Mouse (Mus musculus) neural tube, embryonic 14.5 days (tissue): ENCODE results near the gene Vmo1. TPM values are rescaled to one million over a fixed set of nuclear protein-coding genes. Genes with fewer than 3 reads are reported as not detected.
"Not testable (repeated sequence)": the region's sequence is repeated elsewhere in the genome, so short reads cannot be mapped to it uniquely, and the experiment has no call there.

ENCODE experiments used
- ATAC-seq: fragments of 200-750 bp; cut with Nextera tagmentation; 2 replicates; pipeline ENCODE4 v1.8.0; 2017; ENCODE audit warnings: low read depth, mild to moderate bottlenecking, moderate TSS enrichment, moderate library complexity
- H3K27ac ChIP-seq: fragments of 300-500 bp; sonication (generic); 2 replicates; pipeline ENCODE4 v1.5.1; 2014; ENCODE audit warnings: low read depth, mild to moderate bottlenecking, control low read depth, low read length, moderate library complexity, mixed read lengths
- H3K27me3 ChIP-seq: fragments of 300-500 bp; sonication (generic); 2 replicates; pipeline ENCODE4 v1.6.1; 2014; ENCODE audit warnings: low read length; ENCODE audit not compliant: control insufficient read depth, insufficient read depth
- H3K36me3 ChIP-seq: fragments of 300-500 bp; sonication (generic); 2 replicates; pipeline ENCODE4 v1.6.1; 2014; ENCODE audit warnings: low read length, mixed read lengths; ENCODE audit not compliant: control insufficient read depth, insufficient read depth
- H3K4me1 ChIP-seq: fragments of 300-500 bp; sonication (generic); 2 replicates; pipeline ENCODE4 v1.6.1; 2014; ENCODE audit warnings: low read length; ENCODE audit not compliant: control insufficient read depth, insufficient read depth
- H3K4me2 ChIP-seq: fragments of 300-500 bp; sonication (generic); 2 replicates; pipeline ENCODE4 v1.6.1; 2014; ENCODE audit warnings: mild to moderate bottlenecking, low read depth, low read length, control low read depth
- H3K4me3 ChIP-seq: fragments of 300-500 bp; sonication (generic); 2 replicates; pipeline ENCODE4 v1.5.1; 2014; ENCODE audit warnings: low read depth, low read length, control low read depth, mixed read lengths
- H3K9ac ChIP-seq: fragments of 300-500 bp; sonication (generic); replicated peaks from 2 replicates; pipeline ENCODE4 v1.6.1; 2014; ENCODE audit warnings: low read depth, mild to moderate bottlenecking, control low read depth, low read length, mixed read lengths
- H3K9me3 ChIP-seq: fragments of 300-500 bp; sonication (generic); 2 replicates; pipeline ENCODE4 v1.6.1; 2016; ENCODE audit warnings: low read length; ENCODE audit not compliant: control insufficient read depth
- WGBS: fragments of 180-500 bp; shearing (Covaris S2); extraction: QIAGEN DNeasy Blood & Tissue Kit; methylation state at CpG from one replicate; pipeline ENCODE4 v1.1.7; 2014; 5-methylcytosine and 5-hydroxymethylcytosine counted together
- polyA plus RNA-seq: library from polyadenylated mRNA; unstranded; fragments of >200 nt; fragmentation: Nextera tagmentation; extraction: Ambion mirVana; gene quantifications from 2 replicates; pipeline ENCODE4 v1.2.1, GENCODE M21; 2014

Gene Vmo1
- polyA plus RNA-seq, 1 experiment from 2014 or later = not detected

GRCm38 (mm10) chr11:70499566-70500475 lies 14.6 kb downstream of the Vmo1 start:
- H3K36me3 ChIP-seq = no peaks in the 10 kb centered on the region
- no peaks in the 10 kb centered on the region for H3K9me3 ChIP-seq
- H3K9ac ChIP-seq = no peak overlapping the region
- H3K27ac ChIP-seq = no peak overlapping the region
- ATAC-seq = no peak
- H3K4me3 ChIP-seq = no peak overlapping the region
- no peaks in the 10 kb centered on the region for H3K27me3 ChIP-seq
- no peaks in the 10 kb centered on the region for H3K4me1 ChIP-seq
- WGBS = 71% methylated on average over 14 of the region's 14 CpGs
- no peak overlapping the region for H3K4me2 ChIP-seq

GRCm38 (mm10) chr11:70489684-70490083 lies 24.7 kb downstream of the Vmo1 start:
- no peak for ATAC-seq
- Histone ChIP-seq H3K9me3 (no peaks in the 10 kb centered on the region), H3K4me3 (no peak overlapping the region), H3K4me2 (no peak overlapping the region), H3K9ac (no peak overlapping the region), H3K4me1 (no peaks in the 10 kb centered on the region), H3K27ac (no peak overlapping the region), H3K27me3 (no peaks in the 10 kb centered on the region), H3K36me3 (no peaks in the 10 kb centered on the region)
- 90% methylated on average over 6 of the region's 6 CpGs for WGBS

DNA sequence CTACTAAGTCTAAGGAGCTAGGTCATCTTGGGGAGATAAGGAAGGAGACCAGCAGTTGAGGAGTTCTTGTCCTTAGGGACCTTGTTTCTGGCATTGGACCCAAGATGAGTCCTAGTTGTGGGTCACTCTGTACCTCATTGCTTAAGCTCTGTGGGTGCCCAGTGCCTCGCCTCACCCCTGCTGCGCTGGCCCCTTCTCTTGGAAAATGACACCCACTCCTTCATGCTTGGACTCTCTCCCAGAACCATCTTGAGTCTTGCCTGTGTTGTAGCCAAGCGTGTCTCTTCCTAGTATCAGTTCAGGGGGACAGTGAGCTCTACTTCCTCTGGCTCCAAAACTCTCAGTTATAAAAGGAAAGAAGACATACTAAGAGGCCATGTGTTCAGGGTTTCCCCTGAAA lies 25.3 kb downstream of the Vmo1 start:
- H3K27ac ChIP-seq = no peak overlapping the region
- H3K27me3 ChIP-seq = no peaks in the 10 kb centered on the region
- no peak overlapping the region for H3K9ac ChIP-seq
- no peaks in the 10 kb centered on the region for H3K36me3 ChIP-seq
- no peaks in the 10 kb centered on the region for H3K4me1 ChIP-seq
- no peaks in the 10 kb centered on the region for H3K9me3 ChIP-seq
- no peak overlapping the region for H3K4me3 ChIP-seq
- no peak for ATAC-seq
- 82% methylated on average over 3 of the region's 3 CpGs for WGBS
- no peak overlapping the region for H3K4me2 ChIP-seq

- Histone ChIP-seq H3K4me3 (no peak overlapping the region), H3K27me3 (no peaks in the 10 kb centered on the region), H3K9me3 (no peaks in the 10 kb centered on the region), H3K27ac (no peak overlapping the region), H3K4me2 (no peak overlapping the region), H3K9ac (no peak overlapping the region), H3K4me1 (no peaks in the 10 kb centered on the region), H3K36me3 (no peaks in the 10 kb centered on the region)
- 40% methylated on average over 4 of the region's 4 CpGs for WGBS
- ATAC-seq = no peak
Observed at GRCm38 (mm10) chr11:70487816-70488215, 26.6 kb downstream of the Vmo1 start.

DNA sequence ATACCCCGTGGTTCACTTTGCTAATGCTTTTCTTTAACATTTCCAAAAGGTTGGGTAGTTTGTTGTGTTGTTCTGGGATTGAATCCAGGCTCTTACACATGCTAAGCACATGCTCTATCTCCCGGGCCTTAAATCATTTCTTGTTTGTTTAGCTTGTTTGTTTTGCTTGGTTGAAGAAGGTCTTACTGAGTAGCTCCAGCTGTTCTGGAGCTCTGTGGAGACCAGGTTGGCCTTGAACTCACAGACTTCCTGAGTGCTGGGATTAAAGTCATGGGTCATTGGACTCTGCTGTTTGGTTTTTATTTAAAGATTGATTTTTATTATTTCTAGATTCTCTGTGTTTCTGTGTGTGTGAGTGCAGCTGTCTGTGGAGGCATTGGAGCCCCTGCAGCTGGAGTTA lies 28.9 kb downstream of the Vmo1 start:
- 70% methylated on average over 2 of the region's 2 CpGs for WGBS
- ATAC-seq = no peak
- no peak overlapping the region for H3K4me3 ChIP-seq

DNA sequence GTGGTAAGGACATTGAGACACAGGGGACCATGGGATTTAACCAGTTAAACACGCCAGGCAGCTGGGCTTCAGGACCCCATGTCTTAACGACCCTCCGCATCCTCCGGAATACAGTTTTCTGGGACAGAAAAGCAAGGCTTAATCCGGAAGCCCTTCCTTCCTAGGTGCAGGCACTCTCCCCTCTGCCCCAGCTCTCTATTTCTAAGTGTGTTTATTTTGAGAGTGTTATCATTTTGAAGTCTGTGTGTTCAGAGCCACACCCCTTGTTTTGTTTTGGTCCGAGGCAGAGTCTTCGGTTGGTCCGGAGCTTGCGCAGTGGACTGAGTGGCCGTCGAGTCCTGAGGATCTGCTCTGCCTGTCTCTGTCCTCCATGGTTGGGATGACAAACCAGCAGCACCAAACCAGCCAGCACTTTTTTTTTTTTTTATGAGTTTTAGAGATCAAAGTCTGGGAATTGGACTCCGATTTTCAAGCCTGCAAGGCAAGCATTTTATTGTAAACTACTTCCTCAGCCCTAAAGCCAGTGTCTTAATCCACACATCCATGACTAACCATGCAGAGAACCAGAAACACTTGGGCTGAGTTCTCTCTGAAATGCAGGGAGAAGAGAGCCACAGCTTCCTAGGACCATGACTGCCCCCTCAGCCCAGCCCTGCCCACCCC lies 39.4 kb downstream of the Vmo1 start:
- Histone ChIP-seq H3K9ac (no peak overlapping the region), H3K27ac (no peak overlapping the region), H3K4me1 (no peaks in the 10 kb centered on the region), H3K4me3 (no peak overlapping the region), H3K27me3 (no peaks in the 10 kb centered on the region), H3K36me3 (no peaks in the 10 kb centered on the region), H3K9me3 (no peaks in the 10 kb centered on the region), H3K4me2 (no peak overlapping the region)
- 86% methylated on average over 12 of the region's 12 CpGs for WGBS
- no peak for ATAC-seq

More for the DNA sequence above, 28.9 kb downstream of the Vmo1 start:
- H3K9ac ChIP-seq = no peak overlapping the region
- H3K9me3 ChIP-seq = no peaks in the 10 kb centered on the region
- H3K4me2 ChIP-seq = no peak overlapping the region
- H3K27ac ChIP-seq = no peak overlapping the region
- H3K27me3 ChIP-seq = no peaks in the 10 kb centered on the region
- no peaks in the 10 kb centered on the region for H3K36me3 ChIP-seq
- H3K4me1 ChIP-seq = no peaks in the 10 kb centered on the region

DNA sequence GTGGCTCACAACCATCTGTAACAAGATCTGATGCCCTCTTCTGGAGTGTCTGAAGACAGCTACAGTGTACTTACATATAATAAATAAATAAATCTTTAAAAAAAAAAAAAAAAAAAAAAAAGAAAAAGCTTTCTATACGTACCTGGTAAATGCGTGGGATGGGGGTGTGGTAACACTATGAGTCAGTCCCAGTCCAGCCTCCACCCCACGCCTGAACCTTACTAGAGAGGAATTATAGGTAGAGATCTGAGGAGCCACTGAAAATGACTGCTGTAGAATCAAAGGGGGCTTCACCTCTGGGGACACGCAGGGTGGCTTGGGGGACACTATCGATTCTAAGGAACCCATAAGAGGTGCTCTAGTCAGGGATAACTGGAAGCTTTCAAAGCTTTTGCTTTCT lies 41.1 kb downstream of the Vmo1 start:
- not testable (repeated sequence) for H3K9me3 ChIP-seq, H3K27ac ChIP-seq, H3K4me3 ChIP-seq, H3K9ac ChIP-seq, H3K36me3 ChIP-seq, H3K4me2 ChIP-seq, H3K4me1 ChIP-seq, H3K27me3 ChIP-seq, ATAC-seq
- WGBS = 94% methylated on average over 5 of the region's 5 CpGs

DNA sequence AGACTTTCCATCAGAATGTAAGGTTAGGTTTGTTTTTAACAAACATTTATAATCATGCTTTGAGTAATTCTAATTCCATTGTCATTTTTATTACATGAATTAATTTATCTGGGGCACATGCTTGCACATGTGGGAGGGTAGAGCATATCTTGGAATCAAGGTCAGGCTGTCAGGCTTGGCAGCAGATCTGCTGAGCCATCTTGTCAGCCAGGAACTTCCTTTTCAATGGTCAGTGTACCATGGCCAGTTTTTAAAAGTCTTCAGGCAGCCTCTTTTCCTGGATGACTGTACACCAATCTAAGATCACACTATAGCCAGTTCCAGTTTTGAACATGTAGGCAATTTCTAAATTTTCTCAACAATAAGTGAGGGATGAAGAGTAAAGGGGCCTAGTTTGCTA lies 41.7 kb downstream of the Vmo1 start:
- no peaks in the 10 kb centered on the region for H3K9me3 ChIP-seq
- H3K9ac ChIP-seq = no peak overlapping the region
- H3K4me3 ChIP-seq = no peak overlapping the region
- H3K27ac ChIP-seq = no peak overlapping the region
- no peaks in the 10 kb centered on the region for H3K36me3 ChIP-seq
- ATAC-seq = no peak
- H3K4me2 ChIP-seq = no peak overlapping the region
- H3K4me1 ChIP-seq = no peaks in the 10 kb centered on the region
- no peaks in the 10 kb centered on the region for H3K27me3 ChIP-seq

DNA sequence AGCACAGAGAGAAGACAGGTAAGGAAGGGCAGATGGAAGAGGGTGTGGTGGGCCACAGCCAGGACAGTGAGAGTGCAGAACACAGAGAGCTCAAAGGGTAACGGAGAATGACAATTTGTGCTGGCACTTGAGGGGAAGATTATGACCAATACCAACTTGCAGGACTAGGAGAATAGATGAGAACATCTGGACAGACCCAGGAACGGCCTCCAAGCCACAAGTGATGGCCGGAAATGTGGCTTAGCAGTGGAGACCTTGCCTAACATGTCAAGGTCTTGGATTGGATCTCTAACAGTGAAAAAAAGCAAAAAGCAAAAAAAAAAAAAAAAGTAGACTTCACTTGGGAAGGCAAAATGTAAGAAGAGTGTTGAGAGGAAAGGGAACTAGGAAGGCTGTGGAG lies 44.7 kb downstream of the Vmo1 start:
- WGBS = 89% methylated on average over 3 of the region's 3 CpGs
- no peak overlapping the region for H3K9ac ChIP-seq
- H3K36me3 ChIP-seq = no peaks in the 10 kb centered on the region
- H3K27me3 ChIP-seq = no peaks in the 10 kb centered on the region; the same call in 1 of the 2 replicates
- H3K4me3 ChIP-seq = no peak overlapping the region
- H3K9me3 ChIP-seq = no peaks in the 10 kb centered on the region
- no peak overlapping the region for H3K27ac ChIP-seq
- no peak overlapping the region for H3K4me2 ChIP-seq
- H3K4me1 ChIP-seq = 0 out of 2 replicates have a peak, but pooled peaks cover 5% of the 10 kb centered on the region
- no peak for ATAC-seq
